Mouse (Mus musculus): ENCODE measurements at regions not wholly inside any gene's neighbourhood (a gene's known extent, or its start where the extent isn't known, plus 50 kb on each side); places are given as distances from the start of the nearest gene placed in this dataset.

- no peak overlapping the region for H3K27ac ChIP-seq (replicated peaks in 1 of 2; ENCODE audit: control insufficient read depth in 1 of 2, insufficient read depth in 1 of 2, low read depth in 2 of 2, low read length in 2 of 2)
- H3K4me2 ChIP-seq (ENCODE audit: low read length): no peak overlapping the region
- ATAC-seq (ENCODE audit: insufficient number of reproducible peaks, insufficient read depth, low FRiP score, low read depth): no peak
- WGBS: 86% methylated on average over 4 of the region's 4 CpGs
- H3K9me3 ChIP-seq (ENCODE audit: control insufficient read depth, low read length): no peaks in the 10 kb centered on the region
- no peak overlapping the region for H3K9ac ChIP-seq (ENCODE audit: low read length)
- H3K4me1 ChIP-seq (ENCODE audit: control insufficient read depth in 2 of 2, insufficient read depth in 2 of 2, low read length in 2 of 2): peaks cover 17 to 37% of the 10 kb centered on the region in 2 experiments
- no peaks in the 10 kb centered on the region for H3K27me3 ChIP-seq (ENCODE audit: control insufficient read depth, insufficient read depth, low read length)
- H3K4me3 ChIP-seq (ENCODE audit: control insufficient read depth in 1 of 2, insufficient read depth in 1 of 2, low read depth in 1 of 2, low read length in 2 of 2): no peak overlapping the region
- no peaks in the 10 kb centered on the region for H3K36me3 ChIP-seq (ENCODE audit: control insufficient read depth, insufficient read depth, low read length)
Observed at GRCm38 (mm10) chr16:24204064-24204730, 189.1 kb upstream of the Lpp start.

DNA sequence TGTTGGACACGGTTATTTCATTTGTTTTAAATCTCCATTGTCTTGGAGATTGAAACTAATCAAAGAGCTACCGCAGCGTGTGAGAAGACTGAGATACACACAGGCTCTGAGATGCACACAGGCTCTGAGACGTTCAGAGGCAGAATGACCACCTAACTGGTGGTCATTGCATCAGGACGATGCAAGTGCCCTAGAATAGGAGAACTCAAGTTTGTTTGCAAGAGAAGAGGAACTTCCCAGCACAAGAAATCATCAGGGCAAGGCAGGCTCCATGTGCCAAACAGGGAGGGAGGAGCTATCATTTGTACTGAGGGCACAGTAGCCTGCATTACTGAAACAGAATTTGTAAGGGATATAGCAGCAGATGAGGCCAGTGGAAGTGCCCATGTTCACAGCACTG lies 190.7 kb upstream of the Lpp start:
- no peaks in the 10 kb centered on the region for H3K36me3 ChIP-seq (ENCODE audit: control insufficient read depth, insufficient read depth, low read length)
- ATAC-seq (ENCODE audit: insufficient number of reproducible peaks, insufficient read depth, low FRiP score, low read depth): no peak
- H3K4me2 ChIP-seq (ENCODE audit: low read length): no peak overlapping the region
- peaks cover 17 to 37% of the 10 kb centered on the region in 2 experiments for H3K4me1 ChIP-seq (ENCODE audit: control insufficient read depth in 2 of 2, insufficient read depth in 2 of 2, low read length in 2 of 2)
- 78% methylated on average over 5 of the region's 5 CpGs for WGBS
- no peak overlapping the region for H3K4me3 ChIP-seq (ENCODE audit: control insufficient read depth in 1 of 2, insufficient read depth in 1 of 2, low read depth in 1 of 2, low read length in 2 of 2)
- H3K9me3 ChIP-seq (ENCODE audit: control insufficient read depth, low read length): no peaks in the 10 kb centered on the region
- H3K27ac ChIP-seq (replicated peaks in 1 of 2; ENCODE audit: control insufficient read depth in 1 of 2, insufficient read depth in 1 of 2, low read depth in 2 of 2, low read length in 2 of 2): 0 out of 4 replicates have a peak overlapping the region, but pooled peaks of 1 of the 2 experiments have one; percentile 0
- no peaks in the 10 kb centered on the region for H3K27me3 ChIP-seq (ENCODE audit: control insufficient read depth, insufficient read depth, low read length)
- no peak overlapping the region for H3K9ac ChIP-seq (ENCODE audit: low read length)

- Histone ChIP-seq H3K9ac (ENCODE audit: low read length) (peak overlapping the region; percentile 16; the same call in 1 of the 2 replicates), H3K4me2 (ENCODE audit: low read length) (peak overlapping the region; percentile 29; the same call in 1 of the 2 replicates), H3K4me1 (ENCODE audit: control insufficient read depth in 2 of 2, insufficient read depth in 2 of 2, low read length in 2 of 2) (peaks cover 15 to 33% of the 10 kb centered on the region in 2 experiments), H3K9me3 (ENCODE audit: control insufficient read depth, low read length) (no peaks in the 10 kb centered on the region), H3K27me3 (ENCODE audit: control insufficient read depth, insufficient read depth, low read length) (no peaks in the 10 kb centered on the region), H3K4me3 (ENCODE audit: control insufficient read depth in 1 of 2, insufficient read depth in 1 of 2, low read depth in 1 of 2, low read length in 2 of 2) (no peak overlapping the region), H3K36me3 (ENCODE audit: control insufficient read depth, insufficient read depth, low read length) (no peaks in the 10 kb centered on the region), H3K27ac (replicated peaks in 1 of 2; ENCODE audit: control insufficient read depth in 1 of 2, insufficient read depth in 1 of 2, low read depth in 2 of 2, low read length in 2 of 2) (peak overlapping the region; percentile 24 to 41; a peak in 2 of 4 replicates)
- 35% methylated on average over 7 of the region's 7 CpGs for WGBS
- ATAC-seq (ENCODE audit: insufficient number of reproducible peaks, insufficient read depth, low FRiP score, low read depth): no peak
Observed at GRCm38 (mm10) chr16:24201455-24201854, 191.9 kb upstream of the Lpp start.

DNA sequence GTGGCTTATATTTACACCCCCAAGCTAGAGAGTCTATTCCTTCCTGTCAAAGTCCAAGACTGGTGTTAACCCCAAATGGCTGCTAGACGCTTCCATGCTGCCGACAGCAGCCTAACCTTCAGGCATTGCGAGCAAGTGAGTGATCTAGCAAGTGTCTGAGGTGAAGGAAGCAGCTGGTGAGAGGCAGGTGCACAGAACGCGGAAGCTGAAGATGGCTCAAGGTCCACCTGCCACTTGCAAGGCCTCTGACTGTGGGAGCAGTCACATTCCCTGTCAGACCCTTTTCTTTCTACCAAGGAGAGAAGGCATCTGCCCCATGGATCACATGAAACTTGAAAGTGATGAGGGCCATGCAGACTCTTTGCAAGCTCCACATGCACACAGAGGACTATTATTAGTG lies 193.1 kb upstream of the Lpp start:
- ATAC-seq (ENCODE audit: insufficient number of reproducible peaks, insufficient read depth, low FRiP score, low read depth): no peak
- Histone ChIP-seq H3K9ac (ENCODE audit: low read length) (no peak overlapping the region), H3K27me3 (ENCODE audit: control insufficient read depth, insufficient read depth, low read length) (no peaks in the 10 kb centered on the region), H3K4me3 (ENCODE audit: control insufficient read depth in 1 of 2, insufficient read depth in 1 of 2, low read depth in 1 of 2, low read length in 2 of 2) (no peak overlapping the region), H3K36me3 (ENCODE audit: control insufficient read depth, insufficient read depth, low read length) (no peaks in the 10 kb centered on the region), H3K27ac (replicated peaks in 1 of 2; ENCODE audit: control insufficient read depth in 1 of 2, insufficient read depth in 1 of 2, low read depth in 2 of 2, low read length in 2 of 2) (no peak overlapping the region), H3K4me1 (ENCODE audit: control insufficient read depth in 2 of 2, insufficient read depth in 2 of 2, low read length in 2 of 2) (peaks cover 15 to 27% of the 10 kb centered on the region in 2 experiments), H3K9me3 (ENCODE audit: control insufficient read depth, low read length) (no peaks in the 10 kb centered on the region), H3K4me2 (ENCODE audit: low read length) (no peak overlapping the region)
- 87% methylated on average over 5 of the region's 5 CpGs for WGBS

DNA sequence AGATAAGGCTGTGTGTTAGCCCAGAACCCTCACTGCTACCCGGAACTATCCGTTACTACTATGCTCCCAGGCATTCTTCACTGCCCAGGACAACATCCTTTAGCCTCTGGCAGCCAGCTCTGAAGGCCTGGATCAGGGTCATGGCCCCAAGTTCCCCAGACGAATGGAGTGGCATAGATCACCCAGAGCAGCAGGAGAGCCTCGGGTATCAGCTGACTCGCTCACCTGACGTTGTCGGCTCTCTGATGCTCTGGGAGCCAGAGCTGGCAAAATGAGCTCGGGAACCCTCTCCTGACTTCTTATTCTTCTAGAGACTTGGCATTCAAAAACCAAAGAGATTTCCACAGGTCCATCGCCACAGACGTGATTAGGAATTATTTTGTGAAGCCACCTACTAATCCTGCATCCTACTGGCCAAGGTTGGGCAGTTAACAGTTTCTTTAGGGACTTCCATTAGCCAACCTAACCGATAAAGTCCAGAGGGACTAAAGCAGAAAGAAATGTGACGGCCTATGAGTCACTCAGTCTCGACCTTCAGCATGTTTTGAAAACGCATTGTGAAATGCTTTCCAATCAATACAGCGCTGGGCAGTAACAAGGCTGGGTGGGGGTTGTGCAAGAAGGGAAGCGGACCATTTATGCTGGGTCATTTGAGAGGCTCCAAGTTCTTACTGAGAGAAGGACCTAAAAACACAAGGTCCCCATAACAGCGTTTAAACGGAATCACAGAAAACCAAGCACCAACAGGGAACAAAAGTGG lies 193.7 kb upstream of the Lpp start:
- Histone ChIP-seq H3K9ac (ENCODE audit: low read length) (no peak overlapping the region), H3K4me3 (ENCODE audit: control insufficient read depth in 1 of 2, insufficient read depth in 1 of 2, low read depth in 1 of 2, low read length in 2 of 2) (no peak overlapping the region), H3K27me3 (ENCODE audit: control insufficient read depth, insufficient read depth, low read length) (no peaks in the 10 kb centered on the region), H3K4me2 (ENCODE audit: low read length) (no peak overlapping the region), H3K9me3 (ENCODE audit: control insufficient read depth, low read length) (no peaks in the 10 kb centered on the region), H3K27ac (replicated peaks in 1 of 2; ENCODE audit: control insufficient read depth in 1 of 2, insufficient read depth in 1 of 2, low read depth in 2 of 2, low read length in 2 of 2) (no peak overlapping the region), H3K4me1 (ENCODE audit: control insufficient read depth in 2 of 2, insufficient read depth in 2 of 2, low read length in 2 of 2) (peaks cover 15 to 27% of the 10 kb centered on the region in 2 experiments), H3K36me3 (ENCODE audit: control insufficient read depth, insufficient read depth, low read length) (no peaks in the 10 kb centered on the region)
- 85% methylated on average over 18 of the region's 18 CpGs for WGBS
- no peak for ATAC-seq (ENCODE audit: insufficient number of reproducible peaks, insufficient read depth, low FRiP score, low read depth)

DNA sequence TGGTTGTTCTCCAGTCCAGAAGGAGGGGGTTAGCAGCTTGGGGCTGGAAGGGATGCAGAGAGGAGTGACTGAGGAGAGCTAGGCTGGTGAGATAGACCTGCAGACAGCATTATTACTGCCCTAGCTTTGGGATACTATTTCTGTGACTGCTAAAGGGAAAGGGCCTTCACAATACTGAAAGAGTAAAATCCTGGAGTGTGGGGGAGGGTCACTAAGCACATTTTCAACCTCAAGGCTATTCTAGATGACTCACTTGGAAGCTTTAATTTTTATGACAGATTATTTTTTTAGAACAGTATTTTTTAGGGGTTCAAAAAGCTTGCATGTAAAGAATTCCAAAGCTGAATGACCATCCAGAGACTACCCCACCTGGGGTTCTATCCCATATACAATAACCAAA lies 195.0 kb upstream of the Lpp start:
- no peak overlapping the region for H3K4me3 ChIP-seq (ENCODE audit: control insufficient read depth in 1 of 2, insufficient read depth in 1 of 2, low read depth in 1 of 2, low read length in 2 of 2)
- no peak overlapping the region for H3K4me2 ChIP-seq (ENCODE audit: low read length)
- no peaks in the 10 kb centered on the region for H3K9me3 ChIP-seq (ENCODE audit: control insufficient read depth, low read length)
- ATAC-seq (ENCODE audit: insufficient number of reproducible peaks, insufficient read depth, low FRiP score, low read depth): no peak
- no peaks in the 10 kb centered on the region for H3K36me3 ChIP-seq (ENCODE audit: control insufficient read depth, insufficient read depth, low read length)
- H3K27me3 ChIP-seq (ENCODE audit: control insufficient read depth, insufficient read depth, low read length): no peaks in the 10 kb centered on the region
- H3K4me1 ChIP-seq (ENCODE audit: control insufficient read depth in 2 of 2, insufficient read depth in 2 of 2, low read length in 2 of 2): peaks cover 16 to 35% of the 10 kb centered on the region in 2 experiments
- no peak overlapping the region for H3K9ac ChIP-seq (ENCODE audit: low read length)
- H3K27ac ChIP-seq (replicated peaks in 1 of 2; ENCODE audit: control insufficient read depth in 1 of 2, insufficient read depth in 1 of 2, low read depth in 2 of 2, low read length in 2 of 2): no peak overlapping the region

DNA sequence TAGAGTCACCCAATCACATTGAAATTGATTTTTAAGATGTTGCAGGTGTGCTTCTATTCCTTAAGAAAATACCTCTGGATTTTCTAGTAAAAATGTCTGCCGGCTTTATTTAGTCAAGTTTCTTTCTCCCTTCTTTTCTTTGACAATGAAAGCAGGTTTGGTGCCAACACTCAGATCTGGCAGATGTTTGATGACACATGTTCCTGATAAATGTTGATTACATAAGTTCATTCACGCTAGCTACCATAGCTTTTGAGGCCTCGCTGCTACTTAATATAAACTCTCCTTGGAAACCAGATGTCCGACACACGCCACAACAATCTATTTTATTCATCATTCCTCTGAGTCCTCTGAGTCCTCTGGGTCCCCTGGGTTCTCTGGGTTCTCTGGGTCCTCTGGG lies 195.7 kb upstream of the Lpp start:
- Histone ChIP-seq H3K4me1 (ENCODE audit: control insufficient read depth in 2 of 2, insufficient read depth in 2 of 2, low read length in 2 of 2) (peaks cover 14 to 30% of the 10 kb centered on the region in 2 experiments), H3K27me3 (ENCODE audit: control insufficient read depth, insufficient read depth, low read length) (no peaks in the 10 kb centered on the region), H3K36me3 (ENCODE audit: control insufficient read depth, insufficient read depth, low read length) (no peaks in the 10 kb centered on the region), H3K4me3 (ENCODE audit: control insufficient read depth in 1 of 2, insufficient read depth in 1 of 2, low read depth in 1 of 2, low read length in 2 of 2) (no peak overlapping the region), H3K4me2 (ENCODE audit: low read length) (no peak overlapping the region), H3K27ac (replicated peaks in 1 of 2; ENCODE audit: control insufficient read depth in 1 of 2, insufficient read depth in 1 of 2, low read depth in 2 of 2, low read length in 2 of 2) (no peak overlapping the region), H3K9me3 (ENCODE audit: control insufficient read depth, low read length) (no peaks in the 10 kb centered on the region), H3K9ac (ENCODE audit: low read length) (no peak overlapping the region)
- ATAC-seq (ENCODE audit: insufficient number of reproducible peaks, insufficient read depth, low FRiP score, low read depth): no peak
- WGBS: 70% methylated on average over 5 of the region's 5 CpGs

All from heart, embryonic 14.5 days (tissue).